Mouse (Mus musculus) B cell, adult 67 days (primary cell): ENCODE results near the gene Gm9008. TPM values are rescaled to one million over a fixed set of nuclear protein-coding genes. Genes with fewer than 3 reads are reported as not detected.

ENCODE experiments used
- total RNA-seq, 2 experiments: library from RNA; stranded (reverse); gene quantifications; 4 replicates each; pipeline ENCODE4 v1.2.4; 2023

Gm9008 gene
- 1 to 10 TPM; 3.9 to 4.5 TPM for total RNA-seq

GRCm38 (mm10) chr6:76497054-76497835 lies at the start of gene Gm9008:
TSS of gene Gm9008 (minus strand) at chr6:76497784.

